Mouse (Mus musculus): ENCODE results near the gene Chpf. TPM values are rescaled to one million over a fixed set of nuclear protein-coding genes. Genes with fewer than 3 reads are reported as not detected.
A peak's percentile ranks its signal among the peaks of the same experiment; 100 is the strongest.

Gene Chpf
- polyA plus RNA-seq, 1 experiment from 2014 or later, result 49.2 TPM

DNA sequence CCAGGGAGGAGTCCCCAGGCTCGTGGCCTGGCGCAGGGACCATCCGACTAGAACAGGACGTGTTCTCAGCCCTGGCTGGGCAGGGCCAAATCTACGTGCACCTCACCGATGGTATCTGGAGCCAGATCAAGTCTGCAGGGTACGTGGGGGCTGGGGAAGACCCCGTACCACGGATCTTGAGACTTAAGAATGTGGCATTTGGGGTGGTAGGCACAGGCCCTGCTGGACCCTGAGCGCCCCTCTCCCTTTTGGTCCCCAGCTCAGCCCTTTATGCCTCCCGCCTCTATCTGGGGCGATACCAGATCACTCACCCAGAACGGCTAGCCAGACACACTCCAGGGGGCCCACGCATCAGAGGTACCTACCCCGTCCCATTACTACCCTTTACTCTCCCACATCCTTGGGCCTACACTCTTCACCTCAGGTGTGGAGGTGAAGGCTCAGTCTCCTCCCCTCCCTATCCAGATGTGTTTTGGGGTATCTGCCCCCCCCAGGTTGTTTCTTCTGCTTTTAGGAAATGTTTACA, 37.6 kb downstream of the Chpf start:
- ATAC-seq (ENCODE audit: low FRiP score) (no peak), DNase-seq (ENCODE audit: low spot score) (no peak)
- no peak overlapping the region for H3K4me2 ChIP-seq (replicated peaks)
- H3K4me3 ChIP-seq (replicated peaks; ENCODE audit: low read length), result no peak overlapping the region
- peaks cover 46% of the 10 kb centered on the region for H3K4me1 ChIP-seq (replicated peaks; ENCODE audit: control insufficient read depth, insufficient read depth, low read length)
- H3K36me3 ChIP-seq (replicated peaks; ENCODE audit: control insufficient read depth, insufficient read depth), result no peaks in the 10 kb centered on the region
- H3K27ac ChIP-seq, result no peak overlapping the region
- no peaks in the 10 kb centered on the region for H3K9me3 ChIP-seq (ENCODE audit: control insufficient read depth, low read length)
- no peak overlapping the region for H3K9ac ChIP-seq
- no peaks in the 10 kb centered on the region for H3K27me3 ChIP-seq (ENCODE audit: control insufficient read depth, insufficient read depth, low read length)
- 79% methylated on average over 15 of the region's 15 CpGs for WGBS

DNA sequence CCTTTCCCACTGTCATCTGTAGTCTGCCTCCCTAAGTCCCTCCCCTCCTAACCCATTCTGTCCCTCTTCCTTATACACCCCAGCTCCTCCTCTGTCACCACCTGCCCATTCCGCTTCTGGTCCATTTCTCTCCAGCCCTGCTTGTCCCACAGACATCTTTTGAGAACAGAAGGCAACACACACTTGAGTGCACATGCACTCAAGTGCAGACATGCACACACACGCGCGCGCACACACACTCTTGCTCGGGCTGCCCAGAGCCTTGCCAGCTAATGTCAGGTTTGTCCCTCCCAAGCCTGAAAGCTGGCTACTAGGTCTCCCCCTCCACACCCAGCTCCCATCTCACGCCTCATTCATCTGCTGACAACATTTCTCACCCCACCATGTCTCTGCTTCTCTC, 38.4 kb downstream of the Chpf start:
- H3K4me3 ChIP-seq (replicated peaks; ENCODE audit: low read length), result no peak overlapping the region
- no peaks in the 10 kb centered on the region for H3K9me3 ChIP-seq (ENCODE audit: control insufficient read depth, low read length)
- no peak overlapping the region for H3K27ac ChIP-seq
- H3K4me1 ChIP-seq (replicated peaks; ENCODE audit: control insufficient read depth, insufficient read depth, low read length), result peaks cover 42% of the 10 kb centered on the region
- no peaks in the 10 kb centered on the region for H3K36me3 ChIP-seq (replicated peaks; ENCODE audit: control insufficient read depth, insufficient read depth)
- ATAC-seq (ENCODE audit: low FRiP score) (no peak), DNase-seq (ENCODE audit: low spot score) (no peak)
- no peak overlapping the region for H3K9ac ChIP-seq
- H3K4me2 ChIP-seq (replicated peaks), result no peak overlapping the region
- no peaks in the 10 kb centered on the region for H3K27me3 ChIP-seq (ENCODE audit: control insufficient read depth, insufficient read depth, low read length)
- WGBS, result 86% methylated on average over 7 of the region's 7 CpGs

DNA sequence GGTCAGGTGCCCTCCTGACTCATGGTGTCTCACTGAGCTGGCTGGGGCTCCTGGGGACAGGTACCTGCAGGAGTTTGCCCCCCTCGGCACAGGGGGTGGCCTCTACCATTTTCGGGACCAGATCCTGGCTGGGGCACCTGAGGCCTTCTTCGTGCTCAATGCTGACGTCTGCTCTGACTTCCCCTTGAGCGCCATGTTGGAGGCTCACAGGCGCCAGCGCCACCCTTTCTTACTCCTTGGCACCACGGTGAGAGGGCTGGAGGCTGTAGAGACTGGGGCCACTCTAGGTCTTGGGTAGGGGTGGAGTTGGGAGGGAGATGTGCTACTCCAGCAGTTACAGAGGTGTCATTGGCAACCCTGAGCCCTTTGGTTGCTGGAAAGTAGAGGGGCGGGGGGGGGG, 40.3 kb downstream of the Chpf start:
- no peak for DNase-seq (ENCODE audit: low spot score)
- Histone ChIP-seq H3K4me2 (replicated peaks) (no peak overlapping the region), H3K9ac (no peak overlapping the region), H3K4me3 (replicated peaks; ENCODE audit: low read length) (no peak overlapping the region), H3K27ac (no peak overlapping the region), H3K27me3 (ENCODE audit: control insufficient read depth, insufficient read depth, low read length) (no peaks in the 10 kb centered on the region), H3K4me1 (replicated peaks; ENCODE audit: control insufficient read depth, insufficient read depth, low read length) (peaks cover 24% of the 10 kb centered on the region), H3K36me3 (replicated peaks; ENCODE audit: control insufficient read depth, insufficient read depth) (no peaks in the 10 kb centered on the region), H3K9me3 (ENCODE audit: control insufficient read depth, low read length) (no peaks in the 10 kb centered on the region)
- WGBS, result 76% methylated on average over 8 of the region's 9 CpGs
- no peak for ATAC-seq (ENCODE audit: low FRiP score)

DNA sequence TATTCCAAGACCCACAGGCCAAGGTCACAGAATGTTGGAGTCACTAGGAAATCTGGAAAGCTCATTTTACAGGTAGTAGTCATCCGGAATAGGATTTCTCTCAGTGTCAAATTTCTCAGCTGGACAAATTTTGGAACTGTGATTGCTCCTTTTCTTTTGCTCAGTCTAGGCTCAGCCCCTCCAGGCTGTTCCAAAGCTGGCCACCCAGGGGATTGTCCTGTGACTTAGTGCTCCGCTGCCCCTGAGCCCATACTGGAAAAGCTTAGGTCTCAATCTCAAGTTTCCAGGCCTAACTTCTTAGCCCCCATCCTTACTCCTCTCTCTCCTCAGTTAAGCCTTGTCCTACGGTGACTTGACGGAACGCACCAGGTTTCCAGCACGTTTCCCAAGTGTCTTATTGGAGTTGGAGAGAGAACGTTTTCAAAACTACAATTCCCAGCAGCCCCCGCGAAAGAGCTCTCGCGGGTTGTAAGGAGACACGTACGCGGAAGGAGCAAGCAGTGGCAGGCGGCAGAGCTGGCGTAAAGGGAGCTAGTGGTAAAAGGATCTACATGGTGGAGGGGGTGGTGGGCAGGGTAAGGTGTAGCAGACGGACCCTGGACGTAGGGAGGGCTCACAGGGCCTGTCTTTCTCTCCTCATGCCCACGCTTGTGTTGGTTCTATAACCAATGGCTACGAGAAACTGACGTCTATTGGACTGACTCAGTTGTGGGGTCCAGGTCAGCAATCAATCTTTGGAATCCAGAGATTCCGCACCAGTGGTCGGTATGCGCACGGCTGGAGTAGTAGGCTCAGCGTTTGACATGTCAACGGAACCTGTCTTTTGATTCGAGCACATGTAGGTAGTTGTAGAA, 43.4 kb downstream of the Chpf start, which contains the start of gene Gmppa:
Gmppa (plus strand) TSS at position 456 of the 854 bp plus-strand sequence.
- WGBS, result 6% methylated on average over 28 of the region's 28 CpGs
- H3K9me3 ChIP-seq (ENCODE audit: control insufficient read depth, low read length), result no peaks in the 10 kb centered on the region
- DNase-seq (ENCODE audit: low spot score) (peak; percentile 89), ATAC-seq (ENCODE audit: low FRiP score) (peak; percentile 83)
- no peaks in the 10 kb centered on the region for H3K36me3 ChIP-seq (replicated peaks; ENCODE audit: control insufficient read depth, insufficient read depth)
- peaks cover 11% of the 10 kb centered on the region for H3K4me1 ChIP-seq (replicated peaks; ENCODE audit: control insufficient read depth, insufficient read depth, low read length)
- H3K4me3 ChIP-seq (replicated peaks; ENCODE audit: low read length), result peak within 1 kb of the TSS; percentile 60
- H3K27ac ChIP-seq, result peak within 1 kb of the TSS; percentile 79
- no peaks in the 10 kb centered on the region for H3K27me3 ChIP-seq (ENCODE audit: control insufficient read depth, insufficient read depth, low read length)
- H3K9ac ChIP-seq, result peak within 1 kb of the TSS; percentile 78
- peak within 1 kb of the TSS; percentile 73 for H3K4me2 ChIP-seq (replicated peaks)

DNA sequence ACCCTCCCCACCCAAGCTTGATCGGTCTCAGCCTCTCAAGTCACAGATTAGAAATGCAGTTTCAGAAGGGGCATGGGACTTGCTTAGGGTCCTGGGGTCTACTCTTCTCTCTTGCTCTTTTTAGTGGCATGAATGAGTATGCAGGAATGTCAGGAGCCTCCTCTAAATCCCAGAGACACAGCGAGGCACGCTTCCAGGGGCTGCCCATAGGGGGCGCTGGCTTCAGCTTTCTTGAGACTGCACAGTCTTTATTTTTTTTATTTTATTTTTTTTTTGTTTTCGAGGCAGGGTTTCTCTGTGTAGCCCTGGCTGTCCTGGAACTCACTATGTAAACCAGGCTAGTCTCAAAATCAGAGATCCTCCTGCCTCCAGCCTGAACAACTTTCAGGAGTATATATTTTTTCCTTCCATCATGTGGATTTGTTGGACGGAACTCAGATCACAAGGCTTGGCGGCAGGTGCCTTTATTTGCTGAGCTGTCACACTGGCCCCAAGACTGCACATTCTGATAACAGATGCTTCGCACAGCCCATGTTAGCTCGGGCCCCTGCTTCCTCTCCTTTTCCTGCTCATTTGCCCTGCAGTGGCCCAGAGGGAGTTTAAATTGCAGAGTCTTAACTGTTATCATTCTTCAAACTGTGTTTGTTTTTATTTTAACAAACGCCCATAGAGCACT, 53.2 kb downstream of the Chpf start:
- peaks cover 10% of the 10 kb centered on the region for H3K36me3 ChIP-seq (replicated peaks; ENCODE audit: control insufficient read depth, insufficient read depth)
- peaks cover 15% of the 10 kb centered on the region for H3K4me1 ChIP-seq (replicated peaks; ENCODE audit: control insufficient read depth, insufficient read depth, low read length)
- ATAC-seq (ENCODE audit: low FRiP score) (no peak), DNase-seq (ENCODE audit: low spot score) (peak; percentile 74)
- no peak overlapping the region for H3K27ac ChIP-seq
- 29% methylated on average over 10 of the region's 10 CpGs for WGBS
- no peaks in the 10 kb centered on the region for H3K9me3 ChIP-seq (ENCODE audit: control insufficient read depth, low read length)
- peaks cover 32% of the 10 kb centered on the region for H3K27me3 ChIP-seq (ENCODE audit: control insufficient read depth, insufficient read depth, low read length)
- no peak overlapping the region for H3K9ac ChIP-seq
- no peak overlapping the region for H3K4me2 ChIP-seq (replicated peaks)
- no peak overlapping the region for H3K4me3 ChIP-seq (replicated peaks; ENCODE audit: low read length)

Other genes starting within 250 kb of the Chpf start
- gene A630095N17Rik, start 247.2 kb downstream of the Chpf start, polyA plus RNA-seq (2014; fragmentation: Nextera tagmentation; extraction: Ambion mirVana), result not detected in 2 replicates
- 39.5 and 45.2 TPM in 2 replicates for gene Dnajb2, start 242.9 kb downstream of the Chpf start, polyA plus RNA-seq (2014; fragmentation: Nextera tagmentation; extraction: Ambion mirVana)
- 26.1 and 34.8 TPM in 2 replicates for gene Ptprn, start 214.8 kb downstream of the Chpf start, polyA plus RNA-seq (2014; fragmentation: Nextera tagmentation; extraction: Ambion mirVana)
- 232 and 253 TPM in 2 replicates for gene Resp18, start 200.9 kb downstream of the Chpf start, polyA plus RNA-seq (2014; fragmentation: Nextera tagmentation; extraction: Ambion mirVana)
- gene Dnpep, start 161.3 kb downstream of the Chpf start, polyA plus RNA-seq (2014; fragmentation: Nextera tagmentation; extraction: Ambion mirVana), result 132 and 141 TPM in 2 replicates
- gene Des, start 119.0 kb downstream of the Chpf start, polyA plus RNA-seq (2014; fragmentation: Nextera tagmentation; extraction: Ambion mirVana), result 1.0 and 1.7 TPM in 2 replicates
- gene Speg, start 104.0 kb downstream of the Chpf start, polyA plus RNA-seq (2014; fragmentation: Nextera tagmentation; extraction: Ambion mirVana), result 18.0 and 22.9 TPM in 2 replicates
- gene Gmppa, start 43.4 kb downstream of the Chpf start, polyA plus RNA-seq (2014; fragmentation: Nextera tagmentation; extraction: Ambion mirVana), result 53.1 and 65.0 TPM in 2 replicates
- gene Asic4, start 28.9 kb downstream of the Chpf start, polyA plus RNA-seq (2014; fragmentation: Nextera tagmentation; extraction: Ambion mirVana), result 4.9 and 5.0 TPM in 2 replicates
- gene Tmem198, start 225 bp upstream of the Chpf start, polyA plus RNA-seq (2014; fragmentation: Nextera tagmentation; extraction: Ambion mirVana), result 37.5 and 40.3 TPM in 2 replicates
- 22.6 and 25.9 TPM in 2 replicates for gene Obsl1, start 27.1 kb upstream of the Chpf start, polyA plus RNA-seq (2014; fragmentation: Nextera tagmentation; extraction: Ambion mirVana)
- 9.7 and 9.9 TPM in 2 replicates for gene Inha, start 27.8 kb upstream of the Chpf start, polyA plus RNA-seq (2014; fragmentation: Nextera tagmentation; extraction: Ambion mirVana)
- gene Stk11ip, start 42.2 kb upstream of the Chpf start, polyA plus RNA-seq (2014; fragmentation: Nextera tagmentation; extraction: Ambion mirVana), result 14.0 and 17.9 TPM in 2 replicates
- 43.0 and 50.1 TPM in 2 replicates for gene Slc4a3, start 67.0 kb upstream of the Chpf start, polyA plus RNA-seq (2014; fragmentation: Nextera tagmentation; extraction: Ambion mirVana)

Measured in hindbrain, embryonic 14.5 days (tissue).